Mouse (Mus musculus): ENCODE data around the gene Asna1.
A peak's percentile ranks its signal among the peaks of the same experiment; 100 is the strongest.

Asna1 gene

GRCm38 (mm10) chr8:85036718-85037365, 11.8 kb upstream of the Asna1 start, which contains the start of gene Tnpo2:
Tnpo2 (plus strand) TSS chr8:85036915.
- H3K27me3 ChIP-seq (ENCODE audit: insufficient read depth, low read length), result no peaks in the 10 kb centered on the region
- H3K4me1 ChIP-seq (replicated peaks; ENCODE audit: low read depth, low read length), result peaks cover 71% of the 10 kb centered on the region
- peaks cover 56% of the 10 kb centered on the region for H3K36me3 ChIP-seq (ENCODE audit: insufficient read depth, low read length)
- H3K4me3 ChIP-seq (replicated peaks; ENCODE audit: low read length), result peak within 1 kb of the TSS; percentile 94
- no peaks in the 10 kb centered on the region for H3K9me3 ChIP-seq (ENCODE audit: low read length)
- TF ChIP-seq POU5F1 (IDR thresholded peaks at IDR 0.05; ENCODE audit: borderline replicate concordance, low read length), result no peak
- no peak for TF ChIP-seq NANOG (IDR thresholded peaks at IDR 0.05; ENCODE audit: borderline replicate concordance, low read length)
- no peak for TF ChIP-seq CTCF (conservative IDR thresholded peaks at IDR 0.05; ENCODE audit: low read length)

GRCm38 (mm10) chr8:85036381-85036717, 11.3 kb upstream of the Asna1 start:
- Histone ChIP-seq H3K4me3 (replicated peaks; ENCODE audit: low read length) (peak overlapping the region; percentile 94), H3K9me3 (ENCODE audit: low read length) (no peaks in the 10 kb centered on the region), H3K4me1 (replicated peaks; ENCODE audit: low read depth, low read length) (peaks cover 71% of the 10 kb centered on the region), H3K27me3 (ENCODE audit: insufficient read depth, low read length) (no peaks in the 10 kb centered on the region), H3K36me3 (ENCODE audit: insufficient read depth, low read length) (peaks cover 56% of the 10 kb centered on the region)
- TF ChIP-seq NANOG (IDR thresholded peaks at IDR 0.05; ENCODE audit: borderline replicate concordance, low read length) (no peak), POU5F1 (IDR thresholded peaks at IDR 0.05; ENCODE audit: borderline replicate concordance, low read length) (no peak), CTCF (conservative IDR thresholded peaks at IDR 0.05; ENCODE audit: low read length) (no peak)

DNA sequence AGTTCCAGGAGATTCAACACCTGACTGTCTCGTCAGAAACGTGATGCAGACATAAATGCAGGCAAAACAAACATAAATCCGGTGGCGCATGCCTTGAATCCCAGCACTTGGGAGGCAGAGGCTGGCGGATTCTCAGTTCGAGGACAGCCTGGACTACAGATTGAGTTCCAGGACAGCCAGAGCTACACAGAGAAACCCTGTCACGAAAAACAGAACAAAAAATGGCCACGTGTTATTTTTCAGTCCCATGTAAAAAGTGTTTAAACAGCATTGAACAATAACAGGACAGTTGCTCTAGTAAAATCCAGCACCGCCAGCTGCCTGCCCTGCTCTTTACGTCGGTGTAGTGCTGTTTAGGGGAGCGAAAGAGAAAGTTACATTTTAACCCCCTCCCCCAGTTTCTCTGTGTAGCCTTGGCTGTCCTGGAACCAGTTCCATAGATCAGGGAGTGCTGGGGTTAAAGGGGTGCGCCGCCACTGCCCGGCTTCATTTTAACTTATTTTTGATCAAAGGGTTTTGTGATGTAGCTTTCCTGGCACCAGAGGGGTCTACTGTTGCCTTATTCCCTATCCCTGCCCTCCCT, 10.7 kb upstream of the Asna1 start:
- no peaks in the 10 kb centered on the region for H3K9me3 ChIP-seq (ENCODE audit: low read length)
- no peak for TF ChIP-seq POU5F1 (IDR thresholded peaks at IDR 0.05; ENCODE audit: borderline replicate concordance, low read length)
- no peak for TF ChIP-seq CTCF (conservative IDR thresholded peaks at IDR 0.05; ENCODE audit: low read length)
- TF ChIP-seq NANOG (IDR thresholded peaks at IDR 0.05; ENCODE audit: borderline replicate concordance, low read length), result no peak
- peaks cover 69% of the 10 kb centered on the region for H3K4me1 ChIP-seq (replicated peaks; ENCODE audit: low read depth, low read length)
- H3K4me3 ChIP-seq (replicated peaks; ENCODE audit: low read length), result peak overlapping the region; percentile 94
- peaks cover 55% of the 10 kb centered on the region for H3K36me3 ChIP-seq (ENCODE audit: insufficient read depth, low read length)
- H3K27me3 ChIP-seq (ENCODE audit: insufficient read depth, low read length), result no peaks in the 10 kb centered on the region

- Histone ChIP-seq H3K4me3 (replicated peaks; ENCODE audit: low read length) (peak overlapping the region; percentile 94), H3K27me3 (ENCODE audit: insufficient read depth, low read length) (no peaks in the 10 kb centered on the region), H3K4me1 (replicated peaks; ENCODE audit: low read depth, low read length) (peaks cover 67% of the 10 kb centered on the region), H3K9me3 (ENCODE audit: low read length) (no peaks in the 10 kb centered on the region), H3K36me3 (ENCODE audit: insufficient read depth, low read length) (peaks cover 55% of the 10 kb centered on the region)
- TF ChIP-seq NANOG (IDR thresholded peaks at IDR 0.05; ENCODE audit: borderline replicate concordance, low read length) (no peak), CTCF (conservative IDR thresholded peaks at IDR 0.05; ENCODE audit: low read length) (no peak), POU5F1 (IDR thresholded peaks at IDR 0.05; ENCODE audit: borderline replicate concordance, low read length) (no peak)
Measured at GRCm38 (mm10) chr8:85035165-85035727, 10.2 kb upstream of the Asna1 start.

DNA sequence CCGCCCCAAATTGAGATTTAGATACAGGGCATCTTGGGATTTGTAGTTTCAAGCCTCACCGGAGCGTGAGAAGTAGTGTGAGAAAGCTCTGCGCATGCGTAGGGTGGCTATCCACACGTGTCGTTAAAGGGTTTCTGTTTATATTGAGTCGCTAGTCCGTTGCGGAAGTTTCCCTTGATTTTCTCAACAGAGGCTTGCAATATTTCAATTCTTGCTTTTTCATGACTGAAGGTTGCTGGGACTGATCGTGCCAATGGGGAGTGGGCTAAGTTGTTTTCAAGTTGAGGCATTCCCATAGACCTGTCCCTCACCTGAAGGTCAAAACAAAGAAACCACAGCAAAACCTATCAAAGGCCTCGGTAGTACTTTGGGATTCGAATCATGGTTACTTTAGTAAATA, 9.7 kb upstream of the Asna1 start:
- TF ChIP-seq POU5F1 (IDR thresholded peaks at IDR 0.05; ENCODE audit: borderline replicate concordance, low read length), result no peak
- Histone ChIP-seq H3K4me1 (replicated peaks; ENCODE audit: low read depth, low read length) (peaks cover 67% of the 10 kb centered on the region), H3K4me3 (replicated peaks; ENCODE audit: low read length) (peak overlapping the region; percentile 94), H3K36me3 (ENCODE audit: insufficient read depth, low read length) (peaks cover 55% of the 10 kb centered on the region), H3K9me3 (ENCODE audit: low read length) (no peaks in the 10 kb centered on the region), H3K27me3 (ENCODE audit: insufficient read depth, low read length) (no peaks in the 10 kb centered on the region)

DNA sequence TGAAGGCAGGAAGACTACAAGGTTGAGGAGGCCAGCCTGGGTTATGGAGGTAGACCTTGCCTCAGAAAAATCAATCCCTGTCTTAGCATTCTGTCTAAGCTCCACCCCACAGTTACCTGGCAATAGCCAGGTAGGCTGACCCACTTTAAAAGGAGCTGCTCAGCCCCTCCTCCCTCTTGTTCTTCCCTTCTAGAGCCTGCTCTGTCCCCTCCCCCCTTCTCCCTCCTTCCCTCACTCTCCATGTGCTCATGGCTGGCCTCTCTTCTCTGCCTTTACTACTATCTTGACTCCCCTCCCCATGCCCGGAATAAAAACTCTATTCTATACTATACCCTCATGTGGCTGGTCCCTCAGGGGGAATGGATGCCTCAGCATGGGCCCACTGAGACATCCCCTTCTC, 8.8 kb upstream of the Asna1 start:
- Histone ChIP-seq H3K9me3 (ENCODE audit: low read length) (no peaks in the 10 kb centered on the region), H3K4me1 (replicated peaks; ENCODE audit: low read depth, low read length) (peaks cover 68% of the 10 kb centered on the region), H3K27me3 (ENCODE audit: insufficient read depth, low read length) (no peaks in the 10 kb centered on the region), H3K4me3 (replicated peaks; ENCODE audit: low read length) (peak overlapping the region; percentile 94; the same call in 1 of the 2 replicates), H3K36me3 (ENCODE audit: insufficient read depth, low read length) (peaks cover 55% of the 10 kb centered on the region)
- no peak for TF ChIP-seq POU5F1 (IDR thresholded peaks at IDR 0.05; ENCODE audit: borderline replicate concordance, low read length)
- no peak for TF ChIP-seq CTCF (conservative IDR thresholded peaks at IDR 0.05; ENCODE audit: low read length)
- no peak for TF ChIP-seq NANOG (IDR thresholded peaks at IDR 0.05; ENCODE audit: borderline replicate concordance, low read length)

DNA sequence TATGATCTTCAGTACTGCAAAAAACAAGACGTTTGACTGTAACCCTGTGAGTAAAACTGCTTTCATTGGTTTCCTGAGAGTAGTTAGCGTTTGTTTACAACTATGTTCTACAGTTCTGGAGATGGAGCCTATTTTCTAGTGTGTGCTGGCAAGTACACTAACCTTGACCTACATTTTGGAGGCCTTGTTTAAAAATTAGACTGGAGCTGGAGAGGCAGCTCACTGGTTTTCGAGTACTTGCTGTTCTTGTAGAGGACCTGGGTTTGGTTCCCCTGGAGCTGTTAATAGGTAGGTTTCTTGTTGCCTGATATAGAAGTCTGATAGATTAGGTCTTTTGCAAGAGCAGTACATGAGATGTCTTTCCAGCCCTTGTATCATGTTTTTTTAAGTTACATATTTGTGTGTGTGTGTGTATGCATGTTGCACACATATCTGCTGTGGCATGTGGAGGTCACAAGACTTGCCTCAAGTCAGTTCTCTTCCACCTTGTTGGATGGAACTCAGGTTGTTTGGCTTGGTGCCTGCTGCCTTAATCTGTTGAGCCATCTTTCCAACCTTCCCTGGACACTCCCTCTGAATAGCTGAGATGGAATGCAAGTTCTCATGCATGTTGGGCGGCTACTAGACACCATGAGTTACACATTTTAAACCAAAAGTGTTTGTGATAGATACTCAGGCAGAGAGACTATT, 7.7 kb upstream of the Asna1 start:
- H3K4me1 ChIP-seq (replicated peaks; ENCODE audit: low read depth, low read length), result peaks cover 72% of the 10 kb centered on the region
- H3K36me3 ChIP-seq (ENCODE audit: insufficient read depth, low read length), result peaks cover 57% of the 10 kb centered on the region
- no peaks in the 10 kb centered on the region for H3K27me3 ChIP-seq (ENCODE audit: insufficient read depth, low read length)
- no peaks in the 10 kb centered on the region for H3K9me3 ChIP-seq (ENCODE audit: low read length)
- TF ChIP-seq NANOG (IDR thresholded peaks at IDR 0.05; ENCODE audit: borderline replicate concordance, low read length) (no peak), CTCF (conservative IDR thresholded peaks at IDR 0.05; ENCODE audit: low read length) (no peak), POU5F1 (IDR thresholded peaks at IDR 0.05; ENCODE audit: borderline replicate concordance, low read length) (no peak)
- no peak overlapping the region for H3K4me3 ChIP-seq (replicated peaks; ENCODE audit: low read length)

DNA sequence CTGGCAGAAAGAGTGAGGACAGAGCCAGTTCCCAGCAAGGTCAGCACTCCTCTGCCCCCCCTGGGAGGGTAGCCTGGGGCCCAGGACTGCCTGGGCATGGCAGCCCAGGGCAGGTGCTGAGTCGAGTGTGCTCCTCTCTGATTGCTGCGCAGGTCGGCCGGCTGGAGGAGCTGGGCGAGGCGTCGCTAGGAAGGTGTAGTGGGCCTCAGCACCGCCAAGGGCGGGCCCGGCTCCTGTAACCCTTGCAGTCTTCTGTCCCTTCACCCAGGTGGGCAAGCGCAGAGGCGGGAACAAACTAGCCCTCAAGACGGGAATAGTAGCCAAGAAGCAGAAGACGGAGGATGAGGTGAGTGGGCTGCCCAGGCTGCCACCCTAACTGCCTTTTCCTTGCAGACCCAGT, 4.2 kb upstream of the Asna1 start:
- Histone ChIP-seq H3K4me3 (replicated peaks; ENCODE audit: low read length) (peak overlapping the region; percentile 100), H3K4me1 (replicated peaks; ENCODE audit: low read depth, low read length) (peaks cover 76% of the 10 kb centered on the region), H3K36me3 (ENCODE audit: insufficient read depth, low read length) (peaks cover 58% of the 10 kb centered on the region), H3K9me3 (ENCODE audit: low read length) (no peaks in the 10 kb centered on the region), H3K27me3 (ENCODE audit: insufficient read depth, low read length) (no peaks in the 10 kb centered on the region)
- TF ChIP-seq NANOG (IDR thresholded peaks at IDR 0.05; ENCODE audit: borderline replicate concordance, low read length), result no peak
